Mouse (Mus musculus) CH12.LX (cell line): ENCODE results near the gene Rnaseh1. TPM values are rescaled to one million over a fixed set of nuclear protein-coding genes. Genes with fewer than 3 reads are reported as not detected.

ENCODE experiments used
- DNase-seq: peaks from one replicate; pipeline ENCODE4 v3.0.0-alpha.2; 2013; ENCODE audit errors: extremely low read depth
- H3K27ac ChIP-seq: 2 replicates; pipeline ENCODE4 v1.5.1; 2012; ENCODE audit warnings: low read depth, mild to moderate bottlenecking, control low read depth, moderate library complexity; ENCODE audit not compliant: insufficient read depth
- H3K27me3 ChIP-seq: replicated peaks from 2 replicates; pipeline ENCODE3; 2012; ENCODE audit warnings: inconsistent platforms
- H3K36me3 ChIP-seq, 2 experiments: replicated peaks in 1 of 2; 2 replicates each; pipeline versions ENCODE3 to v1.6.1; 2012; ENCODE audit warnings: inconsistent platforms in 1 of 2, low read length in 1 of 2, mild to moderate bottlenecking in 1 of 2, mixed read lengths in 1 of 2, moderate library complexity in 1 of 2; ENCODE audit not compliant: control insufficient read depth in 1 of 2, insufficient read depth in 1 of 2
- H3K4me1 ChIP-seq, 2 experiments: 2 replicates each; pipeline ENCODE4 v1.6.1; 2012; ENCODE audit warnings: inconsistent platforms in 1 of 2, moderate library complexity in 1 of 2; ENCODE audit not compliant: insufficient read depth in 2 of 2, control insufficient read depth in 1 of 2
- H3K4me2 ChIP-seq: 2 replicates; pipeline ENCODE4 v1.6.1; 2012; ENCODE audit warnings: low read depth, mild to moderate bottlenecking, control low read depth; ENCODE audit not compliant: poor library complexity, insufficient read depth, severe bottlenecking
- H3K4me3 ChIP-seq, 3 experiments: fragments of 150-350 bp in 1 of 3; sonication (generic) in 1 of 3; replicated peaks in 1 of 3; 2 replicates each; pipeline versions ENCODE3 to v1.5.1; 2011 to 2012; ENCODE audit warnings: low read depth in 2 of 3, low read length in 2 of 3, mild to moderate bottlenecking in 2 of 3, moderate library complexity in 2 of 3, control low read depth in 1 of 3, improper control_type of control experiment in 1 of 3, inconsistent platforms in 1 of 3, mixed read lengths in 1 of 3; ENCODE audit not compliant: poor library complexity in 1 of 3
- H3K79me2 ChIP-seq: replicated peaks from 2 replicates; pipeline ENCODE4 v1.6.1; 2012; ENCODE audit warnings: mild to moderate bottlenecking, moderate library complexity; ENCODE audit not compliant: control insufficient read depth, poor library complexity, insufficient read depth, severe bottlenecking; ENCODE audit errors: extremely low read depth
- H3K9ac ChIP-seq: 2 replicates; pipeline ENCODE4 v1.6.1; 2012; ENCODE audit warnings: low read depth, mild to moderate bottlenecking, control low read depth, moderate library complexity; ENCODE audit not compliant: insufficient read depth
- H3K9me3 ChIP-seq: replicated peaks from 2 replicates; pipeline ENCODE3; 2012; ENCODE audit warnings: low read length, inconsistent platforms, mixed read lengths
- BHLHE40 ChIP-seq: IDR thresholded peaks from 2 replicates; pipeline ENCODE4 v1.6.1; 2011; ENCODE audit warnings: mild to moderate bottlenecking, low read depth, low read length, improper control_type of control experiment
- CHD2 ChIP-seq: IDR thresholded peaks from 2 replicates; pipeline ENCODE4 v1.6.1; 2011; ENCODE audit warnings: low read length, improper control_type of control experiment
- CTCF ChIP-seq, 2 experiments: IDR thresholded peaks in 1 of 2; conservative IDR thresholded peaks in 1 of 2; 2 replicates each; pipeline ENCODE4 v1.5.1; 2011 to 2012; ENCODE audit warnings: low read depth in 2 of 2, low read length in 2 of 2, improper control_type of control experiment in 1 of 2, inconsistent platforms in 1 of 2, mild to moderate bottlenecking in 1 of 2, moderate library complexity in 1 of 2
- E2F4 ChIP-seq: IDR thresholded peaks from 2 replicates; pipeline ENCODE4 v1.6.1; 2011; ENCODE audit warnings: low read depth, low read length, improper control_type of control experiment; ENCODE audit not compliant: insufficient replicate concordance
- ELF1 ChIP-seq: IDR thresholded peaks from 2 replicates; pipeline ENCODE4 v1.6.1; 2014; ENCODE audit warnings: low read depth, mild to moderate bottlenecking, inconsistent platforms, low read length, improper control_type of control experiment
- EP300 ChIP-seq: IDR thresholded peaks from 2 replicates; pipeline ENCODE4 v1.6.1; 2011; ENCODE audit warnings: low read length, improper control_type of control experiment
- ETS1 ChIP-seq: conservative IDR thresholded peaks from 2 replicates; pipeline ENCODE4 v1.6.1; 2012; ENCODE audit warnings: low read depth, mild to moderate bottlenecking, inconsistent platforms, low read length, improper control_type of control experiment, moderate library complexity
- GABPA ChIP-seq: IDR thresholded peaks from 2 replicates; pipeline ENCODE4 v1.6.1; 2012; ENCODE audit warnings: low read depth, low read length, improper control_type of control experiment, inconsistent platforms; ENCODE audit not compliant: insufficient replicate concordance
- IRF4 ChIP-seq: IDR thresholded peaks from 2 replicates; pipeline ENCODE4 v1.6.1; 2014; ENCODE audit warnings: low read depth, mild to moderate bottlenecking, inconsistent platforms, low read length, improper control_type of control experiment
- JUN ChIP-seq: IDR thresholded peaks from 2 replicates; pipeline ENCODE4 v1.6.1; 2011; ENCODE audit warnings: low read depth, mild to moderate bottlenecking, low read length, improper control_type of control experiment, moderate library complexity; ENCODE audit not compliant: insufficient read depth
- JUND ChIP-seq: conservative IDR thresholded peaks from 2 replicates; pipeline ENCODE4 v1.6.1; 2011; ENCODE audit warnings: low read depth, low read length, improper control_type of control experiment
- KAT2A ChIP-seq: IDR thresholded peaks from 2 replicates; pipeline ENCODE4 v1.6.1; 2012; ENCODE audit warnings: low read length, improper control_type of control experiment, inconsistent platforms; ENCODE audit not compliant: insufficient replicate concordance
- MAX ChIP-seq: IDR thresholded peaks from 2 replicates; pipeline ENCODE4 v1.6.1; 2011; ENCODE audit warnings: low read length, improper control_type of control experiment
- MYC ChIP-seq: IDR thresholded peaks from 2 replicates; pipeline ENCODE4 v1.6.1; 2011; ENCODE audit warnings: low read depth, mild to moderate bottlenecking, improper control_type of control experiment, low read length
- NELFE ChIP-seq: IDR thresholded peaks from 2 replicates; pipeline ENCODE4 v1.6.1; 2011; ENCODE audit warnings: low read depth, low read length, improper control_type of control experiment
- NRF1 ChIP-seq: IDR thresholded peaks from 2 replicates; pipeline ENCODE4 v1.6.1; 2014; ENCODE audit warnings: low read depth, mild to moderate bottlenecking, inconsistent platforms, low read length, improper control_type of control experiment, moderate library complexity
- PAX5 ChIP-seq: IDR thresholded peaks from 2 replicates; pipeline ENCODE4 v1.6.1; 2012; ENCODE audit warnings: low read length, inconsistent platforms, mixed read lengths
- POLR2A ChIP-seq: IDR thresholded peaks from 2 replicates; pipeline ENCODE4 v1.6.1; 2011; ENCODE audit warnings: low read depth, mild to moderate bottlenecking, improper control_type of control experiment, low read length
- POLR2AphosphoS2 ChIP-seq: IDR thresholded peaks from 2 replicates; pipeline ENCODE4 v1.6.1; 2011; ENCODE audit warnings: low read depth, low read length, improper control_type of control experiment
- RAD21 ChIP-seq: IDR thresholded peaks from 2 replicates; pipeline ENCODE4 v1.6.1; 2011; ENCODE audit warnings: low read depth, mild to moderate bottlenecking, low read length, improper control_type of control experiment, moderate library complexity
- SIN3A ChIP-seq: IDR thresholded peaks from 2 replicates; pipeline ENCODE4 v1.6.1; 2012; ENCODE audit warnings: low read length, improper control_type of control experiment, inconsistent platforms
- SMC3 ChIP-seq: IDR thresholded peaks from 2 replicates; pipeline ENCODE4 v1.6.1; 2011; ENCODE audit warnings: low read depth, low read length, improper control_type of control experiment
- TBP ChIP-seq: conservative IDR thresholded peaks from 2 replicates; pipeline ENCODE4 v1.6.1; 2011; ENCODE audit warnings: low read depth, low read length, improper control_type of control experiment
- TCF12 ChIP-seq: IDR thresholded peaks from 2 replicates; pipeline ENCODE4 v1.6.1; 2014; ENCODE audit warnings: low read depth, mild to moderate bottlenecking, inconsistent platforms, low read length, improper control_type of control experiment
- USF2 ChIP-seq: conservative IDR thresholded peaks from 2 replicates; pipeline ENCODE4 v1.6.1; 2011; ENCODE audit warnings: low read depth, low read length, improper control_type of control experiment
- ZKSCAN1 ChIP-seq: IDR thresholded peaks from 2 replicates; pipeline ENCODE4 v1.6.1; 2012; ENCODE audit warnings: low read depth, inconsistent platforms, low read length, improper control_type of control experiment, borderline replicate concordance
- ZNF384 ChIP-seq: IDR thresholded peaks from 2 replicates; pipeline ENCODE4 v1.6.1; 2012; ENCODE audit warnings: low read depth, low read length, improper control_type of control experiment, inconsistent platforms
- dilution Hi-C: fragments of 300-500 bp; cut with MboI; formaldehyde crosslinking; loops from 2 replicates; pipeline ENCODE4 v1.14.3; 2020; ENCODE audit warnings: low sequenced_read_pairs; ENCODE audit not compliant: extremely low pct_unique_long_range_greater_than_20kb, extremely low pct_ligation_motif_present
- in situ Hi-C: fragments of 300-500 bp; cut with MboI; formaldehyde crosslinking; loops from 3 replicates; pipeline ENCODE4 v1.14.3; 2019; ENCODE audit warnings: low sequenced_read_pairs, low pct_ligation_motif_present, low pct_unique_long_range_greater_than_20kb, mixed read lengths
- polyA plus RNA-seq: library from polyadenylated mRNA; unstranded; fragments of >175 nt; gene quantifications from 2 replicates; pipeline ENCODE4 v1.2.1, GENCODE M21; 2012; ENCODE audit warnings: low read depth; ENCODE audit not compliant: insufficient read length
- total RNA-seq, 2 experiments: library from RNA; depleted of rRNA; stranded (reverse); fragments of 300-350 nt in 1 of 2; fragments of >200 nt in 1 of 2; gene quantifications; 2 replicates each; pipeline ENCODE4 v1.2.3; 2012 to 2014

Gene Rnaseh1
- total and polyA plus RNA-seq, 3 experiments, result 31.1 to 33.8 (median 33.4) TPM

DNA sequence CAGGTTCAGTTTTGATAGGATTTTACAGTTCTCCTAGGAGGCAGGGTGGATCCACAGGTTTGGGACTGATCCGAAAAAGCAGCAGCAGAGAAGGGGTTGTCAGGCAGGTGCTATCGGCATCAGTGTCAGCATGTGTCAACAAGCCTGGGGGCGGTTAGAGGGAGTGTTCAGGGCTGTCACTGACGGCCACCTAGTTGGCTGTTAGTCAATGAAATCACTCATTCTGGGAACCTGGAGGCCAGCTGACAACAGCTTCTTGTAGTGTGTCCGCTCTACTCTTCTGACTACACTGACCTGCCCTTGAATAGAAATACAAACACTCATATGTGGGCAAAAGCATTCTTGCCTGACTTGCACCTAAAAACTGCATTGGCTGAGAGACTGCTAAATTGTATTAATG, 49.7 kb downstream of the Rnaseh1 start:
- no peak overlapping the region for H3K4me2 ChIP-seq
- no peak for DNase-seq
- H3K27ac ChIP-seq, result no peak overlapping the region
- H3K9me3 ChIP-seq, result no peaks in the 10 kb centered on the region
- in situ Hi-C loops, result no loop called here
- H3K9ac ChIP-seq, result no peak overlapping the region
- H3K27me3 ChIP-seq, result no peaks in the 10 kb centered on the region
- dilution Hi-C loops, result no loop called here
- no peak overlapping the region for H3K4me3 ChIP-seq
- TF ChIP-seq EP300 (no peak), SIN3A (no peak), ZKSCAN1 (no peak)
- TF ChIP-seq, all 38 proteins: peak for 0
- Histone ChIP-seq H3K36me3 (peaks cover 42 to 77% of the 10 kb centered on the region in 2 experiments), H3K79me2 (no peaks in the 10 kb centered on the region), H3K4me1 (peaks cover 6 to 41% of the 10 kb centered on the region in 2 experiments)

DNA sequence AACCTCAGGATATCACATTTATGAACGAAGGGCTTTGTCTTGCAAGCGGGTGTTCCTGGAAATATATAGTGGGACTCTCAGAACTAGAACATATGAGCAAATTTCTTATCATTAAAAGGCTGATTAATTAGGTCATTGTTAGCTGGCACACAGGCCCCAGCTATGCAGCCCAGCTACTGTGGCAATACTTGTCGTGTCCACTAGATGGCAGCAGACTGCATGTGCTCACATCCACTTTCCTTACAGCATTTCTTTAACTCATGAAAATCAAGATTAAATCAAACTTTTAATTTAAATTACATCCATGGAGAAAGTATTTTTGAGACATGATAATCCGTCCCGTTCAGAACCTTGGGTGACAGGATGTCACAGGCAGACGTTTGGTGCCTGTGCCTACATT, 50.3 kb downstream of the Rnaseh1 start:
- peaks cover 8 to 47% of the 10 kb centered on the region in 2 experiments for H3K4me1 ChIP-seq
- H3K9me3 ChIP-seq, result no peaks in the 10 kb centered on the region
- in situ Hi-C loops (no loop called here), dilution Hi-C loops (no loop called here)
- H3K79me2 ChIP-seq, result no peaks in the 10 kb centered on the region
- H3K36me3 ChIP-seq, result peaks cover 37 to 74% of the 10 kb centered on the region in 2 experiments
- TF ChIP-seq TCF12 (no peak), JUN (no peak), TBP (no peak), SMC3 (peak; percentile 83), CTCF (conservative IDR thresholded peaks at IDR 0.05 in 1 of 2, IDR thresholded peaks at IDR 0.05 in 1 of 2; ENCODE audit: low read depth in 2 of 2, low read length in 2 of 2) (peak; percentile 81 to 97), NRF1 (no peak), BHLHE40 (no peak), MAX (no peak; the same call in 1 of the 2 replicates), GABPA (no peak), POLR2A (no peak), PAX5 (no peak), IRF4 (no peak), ELF1 (no peak), JUND (0 out of 2 replicates have a peak, but pooled peaks have one; percentile 19), ETS1 (no peak), KAT2A (no peak), POLR2AphosphoS2 (no peak), ZNF384 (no peak), ZKSCAN1 (no peak), RAD21 (peak; percentile 81), E2F4 (no peak), MYC (peak; percentile 58; the same call in 1 of the 2 replicates), CHD2 (no peak), NELFE (no peak), USF2 (no peak)
- no peak overlapping the region for H3K27ac ChIP-seq
- peak; percentile 67 for DNase-seq
- no peaks in the 10 kb centered on the region for H3K27me3 ChIP-seq
- no peak overlapping the region for H3K4me2 ChIP-seq
- no peak overlapping the region for H3K4me3 ChIP-seq
- H3K9ac ChIP-seq, result no peak overlapping the region
